Mouse (Mus musculus) adrenal gland, postnatal 14 days (tissue): ENCODE results near the gene Zic5. TPM values are rescaled to one million over a fixed set of nuclear protein-coding genes. Genes with fewer than 3 reads are reported as not detected.

ENCODE experiments used
- DNase-seq: peaks from one replicate; pipeline ENCODE4 v3.0.0; 2021; ENCODE audit warnings: mixed read lengths
- total RNA-seq: library from RNA; stranded (reverse); gene quantifications from 2 replicates; pipeline ENCODE4 v1.2.3, GENCODE M21; 2021

The Zic5 gene
- total RNA-seq, 1 experiment from 2014 or later = not detected

GRCm38 (mm10) chr14:122479461-122480109 is 14.1 kb upstream of the Zic5 start:
- no peak for DNase-seq

- DNase-seq = no peak
Measured at GRCm38 (mm10) chr14:122478574-122479011, 13.1 kb upstream of the Zic5 start.

- DNase-seq = no peak
Measured at GRCm38 (mm10) chr14:122477971-122478573, 12.6 kb upstream of the Zic5 start.

GRCm38 (mm10) chr14:122477261-122477671 is 11.8 kb upstream of the Zic5 start:
- DNase-seq = no peak

- no peak for DNase-seq
Measured at GRCm38 (mm10) chr14:122476822-122477215, 11.3 kb upstream of the Zic5 start.

GRCm38 (mm10) chr14:122476041-122476821 is 10.8 kb upstream of the Zic5 start:
- no peak for DNase-seq

- DNase-seq = no peak
Measured at GRCm38 (mm10) chr14:122475557-122476040, 10.1 kb upstream of the Zic5 start.

- peak; percentile 44 for DNase-seq
Measured at GRCm38 (mm10) chr14:122474891-122475556, 9.5 kb upstream of the Zic5 start, which contains the start of gene Zic2. TSS of gene Zic2 (plus strand) at chr14:122475435.

- DNase-seq = no peak
Measured at GRCm38 (mm10) chr14:122474041-122474890, 8.8 kb upstream of the Zic5 start.

- no peak for DNase-seq
Measured at GRCm38 (mm10) chr14:122473211-122473751, 7.8 kb upstream of the Zic5 start.

- no peak for DNase-seq
Measured at GRCm38 (mm10) chr14:122472647-122473046, 7.2 kb upstream of the Zic5 start.

GRCm38 (mm10) chr14:122472161-122472560 is 6.7 kb upstream of the Zic5 start:
- DNase-seq = no peak

- DNase-seq = no peak
Measured at GRCm38 (mm10) chr14:122471449-122472085, 6.1 kb upstream of the Zic5 start.

- DNase-seq = no peak
Measured at GRCm38 (mm10) chr14:122468971-122469755, 3.7 kb upstream of the Zic5 start.

GRCm38 (mm10) chr14:122467926-122468841 is 2.7 kb upstream of the Zic5 start:
- DNase-seq = no peak

GRCm38 (mm10) chr14:122466756-122467362 is 1.4 kb upstream of the Zic5 start:
- no peak for DNase-seq

- DNase-seq = no peak
Measured at GRCm38 (mm10) chr14:122465931-122466490, 534 bp upstream of the Zic5 start.

- no peak for DNase-seq
Measured at GRCm38 (mm10) chr14:122464351-122464762, 1.1 kb downstream of the Zic5 start.
